Mouse (Mus musculus): ENCODE results near the gene Tarsl2. TPM values are rescaled to one million over a fixed set of nuclear protein-coding genes. Genes with fewer than 3 reads are reported as not detected.

The Tarsl2 gene
- polyA plus RNA-seq (2021; fragmentation: Nextera tagmentation): 8.4 and 17.1 TPM in 2 replicates
- long read RNA-seq, experiment 1, transcript Tarsl2-201 (19 exons, 3,192 nt): major isoform, 32 of 46 reads
- long read RNA-seq, experiment 1, partial matches to known transcripts: 12 of 46 reads
- long read RNA-seq, experiment 1, other reads (novel, unspliced or antisense): 2 of 46 reads
- long read RNA-seq, experiment 2, partial matches to known transcripts: 16 of 17 reads
- long read RNA-seq, experiment 2, other reads (novel, unspliced or antisense): 1 of 17 reads

DNA sequence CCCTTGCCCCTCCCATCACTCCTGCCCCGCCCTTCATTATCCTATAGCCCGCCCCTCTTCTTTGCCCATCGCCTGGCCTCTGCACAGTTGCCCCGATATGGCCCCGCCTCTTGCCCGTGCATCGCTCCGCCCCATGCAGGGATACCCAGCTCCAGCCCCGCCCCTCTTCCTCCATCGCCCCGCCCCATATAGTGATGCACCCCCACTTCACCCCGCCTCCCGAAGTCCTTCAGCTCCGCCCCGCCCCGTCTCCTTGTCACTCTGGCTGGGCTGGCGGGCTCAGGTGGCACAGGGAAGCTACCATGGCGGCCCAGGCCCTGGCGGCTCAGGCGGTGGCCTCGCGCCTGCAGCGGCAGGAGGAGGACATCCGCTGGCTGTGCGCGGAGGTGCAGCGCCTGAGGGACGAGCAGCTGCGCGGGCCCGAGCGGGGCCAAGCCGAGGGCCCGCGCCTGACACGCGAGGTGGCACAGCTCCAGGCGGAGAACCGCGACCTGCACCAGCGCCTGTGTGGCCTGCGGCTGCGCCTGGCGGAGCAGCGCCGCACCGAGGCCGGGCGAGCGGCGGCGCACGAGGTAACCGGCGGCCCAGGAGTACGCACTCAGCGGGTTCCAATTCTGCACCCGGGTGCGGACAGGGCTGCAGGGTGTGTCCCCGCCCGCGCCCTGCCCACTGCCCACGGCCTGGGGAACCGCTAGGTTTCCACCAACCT is at the start of gene Tarsl2:
Gene Tarsl2, plus strand, starts transcription at position 256 of the 709 bp plus-strand sequence.

GRCm38 (mm10) chr7:65690869-65691268 is 46.2 kb downstream of the Tarsl2 start, which contains the start of gene Tm2d3:
Gene Tm2d3, plus strand, starts transcription at chr7:65691169.

Other genes with a start within 250 kb of the Tarsl2 start
- gene Tjp1, start 117.1 kb upstream of the Tarsl2 start, polyA plus RNA-seq (2021; fragmentation: Nextera tagmentation): 7.5 and 15.3 TPM in 2 replicates
- gene Tm2d3, start 46.3 kb downstream of the Tarsl2 start, polyA plus RNA-seq (2021; fragmentation: Nextera tagmentation): 125 and 157 TPM in 2 replicates
- gene Pcsk6, start 216.8 kb downstream of the Tarsl2 start, polyA plus RNA-seq (2021; fragmentation: Nextera tagmentation): 2.7 and 5.4 TPM in 2 replicates